Mouse (Mus musculus) limb, embryonic 14.5 days (tissue): ENCODE measurements at regions not wholly inside any gene's neighbourhood (a gene's known extent, or its start where the extent isn't known, plus 50 kb on each side); places are given as distances from the start of the nearest gene placed in this dataset.

Experiments
- ATAC-seq: fragments of 200-750 bp; cut with Nextera tagmentation; 2 replicates; pipeline ENCODE4 v1.8.0; 2017; ENCODE audit warnings: low read depth, moderate number of reproducible peaks, moderate TSS enrichment; ENCODE audit not compliant: low FRiP score
- DNase-seq: peaks from one replicate; pipeline ENCODE4 v3.0.0-alpha.2; 2015; ENCODE audit warnings: low spot score
- H3K27ac ChIP-seq: fragments of 300-500 bp; sonication (generic); replicated peaks from 2 replicates; pipeline ENCODE4 v1.5.1; 2014; ENCODE audit warnings: low read depth, mild to moderate bottlenecking, low read length, moderate library complexity, mixed read lengths
- H3K27me3 ChIP-seq: fragments of 300-500 bp; sonication (generic); 2 replicates; pipeline ENCODE4 v1.6.1; 2014; ENCODE audit warnings: low read length, mixed read lengths; ENCODE audit not compliant: control insufficient read depth, insufficient read depth
- H3K36me3 ChIP-seq: fragments of 300-500 bp; sonication (generic); 2 replicates; pipeline ENCODE4 v1.6.1; 2014; ENCODE audit warnings: mild to moderate bottlenecking, low read length, moderate library complexity, mixed read lengths; ENCODE audit not compliant: control insufficient read depth, insufficient read depth
- H3K4me1 ChIP-seq: fragments of 300-500 bp; sonication (generic); 2 replicates; pipeline ENCODE4 v1.6.1; 2014; ENCODE audit warnings: antibody characterized with exemption, low read length, mixed read lengths; ENCODE audit not compliant: control insufficient read depth, insufficient read depth
- H3K4me2 ChIP-seq: fragments of 300-500 bp; sonication (generic); replicated peaks from 2 replicates; pipeline ENCODE4 v1.6.1; 2014; ENCODE audit warnings: low read depth, mild to moderate bottlenecking, low read length, moderate library complexity; ENCODE audit not compliant: severe bottlenecking
- H3K4me3 ChIP-seq: fragments of 300-500 bp; sonication (generic); replicated peaks from 2 replicates; pipeline ENCODE4 v1.5.1; 2014; ENCODE audit warnings: low read length
- H3K9ac ChIP-seq: fragments of 300-500 bp; sonication (generic); 2 replicates; pipeline ENCODE4 v1.6.1; 2014; ENCODE audit warnings: mild to moderate bottlenecking, low read depth, low read length, moderate library complexity; ENCODE audit not compliant: severe bottlenecking
- H3K9me3 ChIP-seq: fragments of 300-500 bp; sonication (generic); 2 replicates; pipeline ENCODE4 v1.6.1; 2016; ENCODE audit warnings: low read length; ENCODE audit not compliant: control insufficient read depth
- POLR2A ChIP-seq: fragments of 200-500 bp; IDR thresholded peaks from 2 replicates; pipeline ENCODE4 v1.8.0; 2012; ENCODE audit warnings: inconsistent platforms, mild to moderate bottlenecking, moderate library complexity, borderline replicate concordance; ENCODE audit not compliant: insufficient read depth, insufficient read length; ENCODE audit errors: extremely low read depth
- WGBS: fragments of 180-500 bp; shearing (Covaris S2); extraction: QIAGEN DNeasy Blood & Tissue Kit; methylation state at CpG from one replicate; pipeline ENCODE4 v1.1.7; 2014; 5-methylcytosine and 5-hydroxymethylcytosine counted together

- ATAC-seq (peak; percentile 20; the same call in 1 of the 2 replicates), DNase-seq (peak; percentile 87)
- no peak overlapping the region for H3K4me2 ChIP-seq
- H3K36me3 ChIP-seq, result no peaks in the 10 kb centered on the region
- no peak for TF ChIP-seq POLR2A
- 48% methylated on average over 8 of the region's 8 CpGs for WGBS
- no peak overlapping the region for H3K9ac ChIP-seq
- peaks cover 10% of the 10 kb centered on the region for H3K4me1 ChIP-seq
- no peak overlapping the region for H3K27ac ChIP-seq
- no peaks in the 10 kb centered on the region for H3K9me3 ChIP-seq
- H3K4me3 ChIP-seq, result no peak overlapping the region
- no peaks in the 10 kb centered on the region for H3K27me3 ChIP-seq
These were observed 58.8 kb upstream of the Thy1 start for GRCm38 (mm10) chr9:43984181-43985062.

DNA sequence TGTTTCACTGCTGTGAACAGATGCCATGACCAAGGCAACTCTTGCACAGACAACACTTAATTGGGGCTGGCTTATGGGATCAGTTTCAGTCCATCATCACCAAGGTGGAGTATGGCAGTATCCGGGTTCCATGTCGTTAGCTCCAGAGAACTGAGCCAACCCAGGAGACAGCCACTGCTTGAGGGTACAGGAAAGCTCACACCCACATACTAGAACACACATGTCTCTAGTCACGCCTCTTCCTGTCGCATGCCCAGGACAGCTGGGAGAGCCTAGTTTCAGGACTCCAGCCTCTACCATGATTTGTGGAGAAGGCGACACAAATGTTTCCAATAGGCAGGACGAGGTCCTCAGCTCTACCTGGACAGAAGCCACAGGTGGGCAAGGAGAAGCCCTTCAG is 55.2 kb upstream of the Thy1 start:
- H3K36me3 ChIP-seq, result no peaks in the 10 kb centered on the region
- no peak for ATAC-seq
- 77% methylated on average over 6 of the region's 6 CpGs for WGBS

GRCm38 (mm10) chr9:43988981-43989860 is 54.0 kb upstream of the Thy1 start:
- no peak overlapping the region for H3K4me3 ChIP-seq
- WGBS, result 28% methylated on average over 13 of the region's 13 CpGs
- H3K9me3 ChIP-seq, result no peaks in the 10 kb centered on the region
- peak overlapping the region; percentile 61 for H3K27ac ChIP-seq
- peak; percentile 30; the same call in 1 of the 2 replicates for ATAC-seq
- no peak for TF ChIP-seq POLR2A
- H3K4me1 ChIP-seq, result peaks cover 26% of the 10 kb centered on the region
- DNase-seq, result peak; percentile 33
- H3K4me2 ChIP-seq, result no peak overlapping the region
- H3K9ac ChIP-seq, result no peak overlapping the region
- no peaks in the 10 kb centered on the region for H3K27me3 ChIP-seq
- H3K36me3 ChIP-seq, result no peaks in the 10 kb centered on the region

More for the DNA sequence above, 55.2 kb upstream of the Thy1 start:
- peaks cover 18% of the 10 kb centered on the region for H3K4me1 ChIP-seq
- H3K9me3 ChIP-seq, result no peaks in the 10 kb centered on the region
- TF ChIP-seq POLR2A, result no peak
- H3K4me3 ChIP-seq, result no peak overlapping the region
- DNase-seq, result no peak
- H3K27ac ChIP-seq, result no peak overlapping the region
- no peak overlapping the region for H3K4me2 ChIP-seq
- H3K27me3 ChIP-seq, result no peaks in the 10 kb centered on the region
- no peak overlapping the region for H3K9ac ChIP-seq

DNA sequence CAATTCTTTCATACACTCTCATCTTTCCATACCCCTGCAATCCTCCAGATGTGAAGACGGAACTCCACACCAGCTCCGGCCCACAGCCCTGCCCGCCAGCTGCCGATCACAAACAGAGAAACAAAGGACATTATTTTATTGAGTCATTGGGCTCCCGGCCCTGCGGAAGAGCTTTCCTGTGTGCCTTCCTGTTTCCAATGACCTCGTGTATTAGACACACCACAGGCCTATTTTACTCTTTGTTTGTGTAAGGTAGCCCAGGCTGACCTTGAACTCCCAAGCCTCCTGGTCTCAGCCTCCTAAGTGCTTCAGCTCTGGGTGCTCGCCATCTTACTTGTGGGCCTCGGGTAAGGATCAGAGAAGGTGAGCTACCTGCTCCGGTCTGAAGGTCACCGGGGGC is 53.1 kb upstream of the Thy1 start:
- H3K27ac ChIP-seq, result no peak overlapping the region

More for the DNA sequence above, 53.1 kb upstream of the Thy1 start:
- no peak for TF ChIP-seq POLR2A
- no peak for DNase-seq
- Histone ChIP-seq H3K36me3 (no peaks in the 10 kb centered on the region), H3K27me3 (no peaks in the 10 kb centered on the region), H3K4me3 (no peak overlapping the region), H3K9me3 (no peaks in the 10 kb centered on the region), H3K9ac (no peak overlapping the region), H3K4me1 (peaks cover 26% of the 10 kb centered on the region), H3K4me2 (no peak overlapping the region)
- WGBS, result 72% methylated on average over 11 of the region's 11 CpGs
- ATAC-seq, result no peak
